Mouse (Mus musculus) embryo, embryonic 11.5 days (tissue): ENCODE data around the gene Tead1.

Experiments used
- DNase-seq: peaks from one replicate; pipeline ENCODE4 v3.0.0-alpha.2; 2012; ENCODE audit warnings: low read depth, low spot score

Gene Tead1

GRCm38 (mm10) chr7:112728399-112728798 is 49.3 kb downstream of the Tead1 start:
- no peak for DNase-seq

DNA sequence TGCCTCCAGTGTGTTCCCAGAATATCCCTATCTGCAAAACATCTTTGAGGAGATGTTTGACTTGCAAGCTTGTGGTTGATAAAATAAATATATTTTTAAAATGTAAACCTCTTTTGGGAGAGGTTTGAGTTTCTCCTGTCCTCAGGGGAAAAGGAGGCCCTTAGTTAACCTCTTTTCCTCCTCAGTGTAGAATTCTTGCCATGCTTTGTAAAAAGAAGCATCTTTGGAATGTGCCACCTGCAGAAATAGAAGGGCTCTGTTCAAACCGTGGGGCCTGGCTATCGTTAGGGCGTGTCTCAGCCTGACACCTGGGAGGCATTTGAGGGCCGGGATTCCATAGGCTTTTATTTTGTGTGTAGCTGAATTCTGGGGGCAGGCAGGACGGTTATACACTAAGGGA is 51.1 kb downstream of the Tead1 start:
- DNase-seq: no peak

DNA sequence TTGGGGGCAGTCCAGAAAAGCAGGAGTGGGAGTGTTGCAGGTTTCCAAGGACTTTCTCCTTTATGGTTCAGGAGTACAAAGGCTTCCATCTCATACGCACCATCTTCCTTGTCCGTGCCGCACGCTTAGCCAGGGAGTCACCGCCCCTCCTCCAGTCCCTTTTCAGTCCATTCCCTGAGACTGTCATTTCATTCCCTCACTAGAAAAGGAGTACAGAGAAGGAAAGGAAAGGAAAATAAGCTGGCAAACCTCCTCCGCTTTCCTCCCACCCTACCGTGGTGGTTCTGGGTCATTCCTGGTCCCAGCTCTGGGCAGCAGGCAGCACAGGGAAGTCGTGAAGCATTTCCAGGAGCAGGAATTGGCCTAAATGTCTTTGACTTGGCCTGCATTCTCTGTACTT is 52.5 kb downstream of the Tead1 start:
- DNase-seq: no peak

- DNase-seq: no peak
These were observed 60.1 kb downstream of the Tead1 start for GRCm38 (mm10) chr7:112739174-112739573.

- DNase-seq: no peak
These were observed 62.7 kb downstream of the Tead1 start for GRCm38 (mm10) chr7:112741790-112742189.

DNA sequence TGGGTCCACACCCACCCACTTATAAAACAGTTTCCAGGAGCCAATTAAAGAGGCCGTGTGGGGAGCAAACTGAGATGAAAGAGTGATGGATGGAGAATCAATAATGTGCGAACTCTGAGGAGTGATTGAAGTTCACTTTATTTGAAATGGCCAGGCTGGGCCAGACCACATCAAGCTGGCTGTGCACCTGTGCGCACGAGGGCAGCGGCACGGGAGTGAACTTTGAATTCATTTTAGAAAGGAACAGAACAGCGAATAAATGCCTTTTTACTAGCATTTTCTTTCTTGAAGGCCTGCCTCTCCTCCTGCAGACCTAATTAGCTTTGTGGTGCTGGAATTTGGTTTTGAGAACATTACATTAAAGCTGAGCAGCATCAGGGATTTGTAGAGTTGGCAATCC is 63.9 kb downstream of the Tead1 start:
- no peak for DNase-seq

DNA sequence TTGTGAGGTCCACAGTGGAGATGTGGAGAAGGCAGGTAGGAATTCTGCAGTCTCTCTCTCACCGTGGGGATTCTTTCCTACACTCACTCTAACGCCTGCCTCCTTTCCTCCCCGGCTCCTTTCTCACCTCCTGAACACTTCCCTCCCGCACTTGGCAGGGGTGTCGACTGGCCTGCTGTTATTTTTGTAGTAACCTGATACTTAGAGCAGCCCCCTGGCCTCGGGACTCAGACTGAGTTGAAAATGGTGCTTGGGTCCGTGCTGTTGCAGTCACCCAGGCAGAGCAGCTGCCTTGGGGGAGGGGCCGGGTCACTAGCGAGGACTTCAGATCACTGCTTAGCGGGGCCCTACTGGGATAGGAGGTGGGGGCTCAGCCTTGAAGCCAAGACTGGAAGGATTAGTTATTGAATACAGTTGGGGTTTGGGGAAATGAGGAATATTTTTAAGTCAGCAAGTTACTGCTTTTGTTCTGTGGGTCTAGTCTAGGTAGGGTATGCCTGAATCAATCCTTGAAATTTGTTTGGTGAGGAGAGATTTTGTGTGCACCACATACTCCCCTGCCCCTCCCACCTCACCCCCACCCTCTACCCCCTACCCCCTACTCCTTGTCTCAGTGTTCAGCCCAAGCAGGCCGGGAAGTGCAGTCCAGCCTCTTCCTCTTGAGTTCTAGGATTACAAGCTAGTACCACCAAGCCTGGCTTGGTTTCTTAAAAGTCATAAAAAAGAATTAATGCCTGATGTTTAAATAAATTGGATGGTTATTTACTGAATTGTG is 64.7 kb downstream of the Tead1 start:
- DNase-seq: peak; percentile 66

GRCm38 (mm10) chr7:112747187-112747586 is 68.1 kb downstream of the Tead1 start:
- no peak for DNase-seq

GRCm38 (mm10) chr7:112747836-112748235 is 68.7 kb downstream of the Tead1 start:
- no peak for DNase-seq

DNA sequence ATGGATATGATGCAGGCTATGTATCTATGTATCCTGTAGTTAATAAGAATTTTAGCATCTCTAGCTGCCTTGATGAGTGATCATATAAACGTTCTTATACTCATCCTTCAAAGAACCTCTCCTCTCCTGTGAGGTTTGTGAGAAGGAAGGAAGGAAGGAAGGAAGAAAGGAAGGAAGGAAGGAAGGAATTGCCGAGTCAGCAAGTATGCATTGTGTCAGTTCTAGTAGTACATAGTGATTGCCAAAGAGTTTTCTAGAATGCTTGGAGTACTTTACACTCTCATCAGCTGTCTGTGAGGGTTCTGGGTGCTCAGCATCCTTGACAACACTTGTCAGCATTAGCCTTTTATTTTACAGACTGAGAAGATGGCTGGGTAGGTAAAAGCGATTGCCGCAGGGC is 69.2 kb downstream of the Tead1 start:
- no peak for DNase-seq

GRCm38 (mm10) chr7:112750101-112750500 is 71.0 kb downstream of the Tead1 start:
- DNase-seq: no peak

GRCm38 (mm10) chr7:112752311-112752710 is 73.2 kb downstream of the Tead1 start:
- no peak for DNase-seq

- no peak for DNase-seq
These were observed 74.2 kb downstream of the Tead1 start for GRCm38 (mm10) chr7:112753314-112753713.

DNA sequence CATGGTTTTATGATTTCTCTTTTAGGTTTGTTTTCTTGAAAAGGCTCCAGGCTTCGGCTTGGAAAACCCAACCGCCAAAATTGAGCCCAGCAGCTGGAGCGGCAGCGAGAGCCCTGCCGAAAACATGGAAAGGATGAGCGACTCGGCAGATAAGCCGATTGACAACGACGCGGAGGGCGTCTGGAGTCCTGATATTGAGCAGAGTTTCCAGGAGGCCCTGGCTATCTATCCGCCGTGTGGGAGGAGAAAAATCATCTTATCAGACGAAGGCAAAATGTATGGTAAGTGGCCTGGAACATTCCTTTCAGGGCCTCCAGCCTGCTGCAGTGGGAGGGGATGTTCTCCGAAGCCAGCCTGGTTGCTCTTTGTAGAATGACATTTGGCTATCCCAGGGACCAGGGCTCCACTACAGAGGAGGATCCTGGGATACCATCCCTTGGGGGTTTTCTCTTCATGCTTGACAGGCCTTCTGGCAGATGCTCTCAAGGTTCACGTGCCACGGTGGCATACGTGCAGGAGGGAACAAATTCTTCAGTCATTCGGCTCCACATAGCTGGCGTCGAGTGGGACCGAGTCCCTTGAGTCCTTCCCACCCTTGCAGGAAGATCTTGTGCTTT is 80.3 kb downstream of the Tead1 start:
- no peak for DNase-seq

GRCm38 (mm10) chr7:112760293-112760692 is 81.2 kb downstream of the Tead1 start:
- no peak for DNase-seq

DNA sequence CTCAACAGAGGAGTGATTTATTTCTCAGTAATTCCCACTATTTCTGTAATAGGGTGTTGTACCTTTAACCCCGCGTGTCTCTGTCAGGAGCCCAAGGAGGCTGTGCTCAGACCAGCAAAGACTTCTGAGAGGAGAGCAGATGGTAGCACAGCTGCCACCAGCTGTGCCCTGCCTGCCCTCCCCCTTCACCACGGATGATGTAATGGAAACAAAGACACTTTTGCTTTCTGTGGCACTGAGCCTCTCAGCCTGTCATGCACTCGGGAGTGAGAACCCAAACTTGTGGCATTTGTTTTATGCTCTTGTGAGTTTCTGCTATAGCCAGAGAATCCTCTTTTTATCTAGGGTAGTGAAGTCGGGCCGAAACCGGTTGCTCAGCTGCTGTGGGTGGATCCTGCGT is 81.7 kb downstream of the Tead1 start:
- DNase-seq: no peak

GRCm38 (mm10) chr7:112762870-112763269 is 83.8 kb downstream of the Tead1 start:
- DNase-seq: no peak

DNA sequence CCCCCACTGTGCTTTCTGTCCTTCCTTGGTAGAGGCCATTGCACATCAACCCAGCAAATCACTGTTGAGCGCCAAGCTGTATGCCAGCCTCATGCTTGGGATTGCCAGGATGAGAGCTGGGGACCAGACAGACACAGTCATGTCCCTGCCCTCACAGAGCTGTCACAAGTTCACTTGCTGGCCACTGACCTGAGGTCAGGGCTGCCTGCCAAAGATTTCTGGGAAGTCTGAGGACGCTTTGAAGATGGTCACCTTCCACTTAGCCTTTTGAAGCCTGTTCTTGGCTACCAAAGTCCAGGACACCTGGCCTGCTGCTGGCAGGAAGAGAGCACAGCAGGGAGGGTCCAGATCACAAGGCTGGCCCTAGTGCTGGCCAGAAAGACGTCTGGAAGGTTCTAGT is 84.4 kb downstream of the Tead1 start:
- DNase-seq: no peak

- DNase-seq: no peak
These were observed 85.8 kb downstream of the Tead1 start for GRCm38 (mm10) chr7:112764921-112765320.

DNA sequence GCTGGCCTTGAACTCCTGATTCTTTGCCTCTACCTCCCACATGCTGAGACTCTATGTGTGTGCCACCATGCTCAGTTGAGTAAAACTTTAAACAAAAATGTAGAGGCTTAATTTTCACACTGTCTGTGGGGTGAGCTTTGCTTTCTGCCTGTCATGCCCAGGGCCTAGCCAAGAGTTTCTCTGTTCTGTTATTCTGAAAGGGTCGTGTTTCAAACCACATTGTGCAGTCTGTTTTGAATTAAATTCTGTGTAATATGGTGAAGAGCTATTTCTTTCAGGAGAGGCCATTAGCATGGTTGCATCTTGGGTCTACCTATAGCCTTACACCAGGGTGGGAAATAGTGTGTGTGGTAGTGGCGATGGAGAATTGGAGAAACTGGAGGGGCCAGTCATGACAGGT is 90.7 kb downstream of the Tead1 start:
- no peak for DNase-seq

DNA sequence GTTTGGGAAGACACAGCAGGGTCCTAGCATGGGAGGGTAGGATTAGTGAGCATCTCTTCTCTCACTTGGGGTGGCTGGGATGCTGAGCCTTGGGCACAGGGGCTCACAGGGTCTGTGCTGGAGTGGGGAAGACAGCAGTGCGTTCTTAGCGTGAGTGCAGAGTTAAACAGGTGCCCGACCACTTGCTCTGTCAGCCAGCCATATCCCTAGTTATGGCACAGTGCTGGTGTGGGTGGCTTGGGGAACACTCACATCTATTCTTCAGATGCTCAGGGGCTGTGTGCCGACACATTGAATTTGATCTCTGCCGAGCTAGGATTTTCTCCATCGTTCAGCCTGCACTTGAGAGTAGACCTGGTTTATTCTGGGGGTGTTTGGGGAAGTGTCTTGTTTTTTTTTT is 92.3 kb downstream of the Tead1 start:
- no peak for DNase-seq

DNA sequence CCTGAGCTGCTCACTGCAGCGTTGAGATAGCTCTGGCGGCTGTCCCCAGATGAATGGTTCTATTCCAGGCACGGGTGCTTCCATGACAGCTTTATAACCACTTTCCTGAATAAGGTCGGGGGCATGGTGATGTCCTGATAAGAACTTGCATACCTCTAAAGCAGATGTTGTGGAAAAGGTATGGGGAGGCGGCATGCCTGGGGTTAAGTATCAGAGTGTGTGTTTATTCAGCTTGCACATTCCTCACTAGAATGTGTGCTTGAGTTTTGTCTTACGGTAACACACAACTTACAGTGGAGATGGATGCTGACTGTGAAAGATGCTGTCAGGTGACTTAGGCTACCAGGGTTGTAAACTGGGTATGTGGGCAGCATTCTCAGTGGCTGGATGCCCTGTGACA is 93.7 kb downstream of the Tead1 start:
- DNase-seq: no peak

DNA sequence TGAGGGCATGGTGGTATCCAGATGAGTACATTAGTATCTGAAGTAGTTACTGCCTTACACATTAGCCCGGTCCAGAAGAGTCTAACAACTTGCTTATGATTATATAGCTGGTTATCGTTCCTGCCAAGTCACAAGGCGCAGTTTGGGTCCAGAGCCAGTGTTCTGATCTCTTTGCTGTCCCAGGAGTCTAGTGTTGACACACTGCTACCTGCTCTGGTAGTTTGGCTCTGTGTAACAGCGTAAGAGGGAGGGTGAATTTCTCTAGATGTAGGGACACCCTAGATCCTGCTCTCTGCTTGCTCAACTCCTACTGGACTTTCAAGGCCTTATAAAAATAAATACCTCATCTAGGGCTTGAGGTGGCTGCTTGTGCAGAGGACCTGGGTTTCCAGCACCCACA is 94.5 kb downstream of the Tead1 start:
- no peak for DNase-seq

DNA sequence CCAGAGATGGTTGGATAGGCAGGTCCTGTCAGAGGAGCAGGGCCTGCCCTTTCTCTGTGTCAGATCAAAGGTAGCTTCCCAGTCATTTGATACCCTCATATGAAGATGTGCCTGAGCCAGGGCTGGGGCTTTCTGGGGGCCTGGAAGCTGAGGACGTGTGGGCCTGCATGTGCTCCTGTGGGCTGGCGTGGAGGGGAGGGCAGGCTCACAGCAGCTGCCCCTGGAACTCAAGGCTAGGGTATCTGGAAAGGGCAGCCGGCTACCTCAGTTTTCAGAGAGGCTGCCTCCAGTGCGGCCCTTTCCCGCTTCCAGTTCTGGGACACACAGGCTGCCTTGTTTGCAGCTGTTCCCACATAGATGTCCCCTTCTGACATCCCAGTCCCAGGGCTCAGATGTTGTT is 96.7 kb downstream of the Tead1 start:
- DNase-seq: no peak
